Comparison of ENCODE assay signal across 8 mouse cellular contexts in genomic region chr8:90793710-90794109, GRCm38 (mm10). TPM values are rescaled to one million over a fixed set of nuclear protein-coding genes. Genes with fewer than 3 reads are reported as not detected.
A peak's percentile ranks its signal among the peaks of the same experiment; 100 is the strongest.
DNase-seq lines count a peak whose midpoint lies in the region; ATAC-seq and TF ChIP-seq lines count a peak whose summit lies in the region.

No protein-coding gene starts in this region.

- no peaks in the 10 kb centered on the region for H3K27me3 ChIP-seq in liver, postnatal 0 days (ENCODE audit: insufficient read depth, low read length)

- H3K27ac ChIP-seq in liver, postnatal 0 days (ENCODE audit: low read depth): no peak overlapping the region

- ATAC-seq in granulocyte monocyte progenitor cell, adult 5-6 weeks (replicated peaks; ENCODE audit: poor library complexity, severe bottlenecking): peak; percentile 64
- ATAC-seq in liver, postnatal 0 days: no peak

- no peak overlapping the region for H3K4me3 ChIP-seq in liver, postnatal 0 days (ENCODE audit: low read depth, low read length)

- H3K9me3 ChIP-seq in liver, postnatal 0 days (ENCODE audit: low read length): no peaks in the 10 kb centered on the region

- DNase-seq in A20 (ENCODE audit: low read depth, low spot score): peak; percentile 68
- DNase-seq in adrenal gland, adult 18-20 months (ENCODE audit: low spot score in 2 of 2): peak; percentile 64 to 69
- DNase-seq in embryo, embryonic 10.5 days (ENCODE audit: low spot score): peak; percentile 91
- peak; percentile 82 for DNase-seq in kidney, postnatal 14 days
- peak; percentile 71 for DNase-seq in liver, postnatal 0 days
- peak; percentile 78 for DNase-seq in ovary, postnatal 14 days (ENCODE audit: low spot score)
- peak; percentile 75 for DNase-seq in thymus, postnatal 0 days (ENCODE audit: low spot score)

- TF ChIP-seq EP300 in liver, postnatal 0 days (IDR thresholded peaks at IDR 0.05; ENCODE audit: low read depth): no peak

- H3K9ac ChIP-seq in liver, postnatal 0 days (replicated peaks): no peak overlapping the region

- peak; percentile 87 for TF ChIP-seq CTCF in liver, postnatal 0 days (IDR thresholded peaks at IDR 0.05; ENCODE audit: low read depth)

- 7% methylated on average over 3 of the region's 3 CpGs for WGBS in liver, postnatal 0 days (ENCODE audit: insufficient replicate concordance)

- H3K4me2 ChIP-seq in liver, postnatal 0 days (ENCODE audit: low read depth, low read length): no peak overlapping the region

- H3K36me3 ChIP-seq in liver, postnatal 0 days (replicated peaks; ENCODE audit: insufficient read depth, low read length): no peaks in the 10 kb centered on the region

- H3K4me1 ChIP-seq in liver, postnatal 0 days (ENCODE audit: insufficient read depth): 0 out of 2 replicates have a peak, but pooled peaks cover 3% of the 10 kb centered on the region

RNA-seq across cellular contexts. Expression of gene Gm19935, which starts 23.5 kb away (rescaled TPM):
- not detected for total RNA-seq in adrenal gland, adult 18-20 months (2021)
- total RNA-seq in granulocyte monocyte progenitor cell, adult 5-6 weeks (2014; fragmentation: Nextera tagmentation): not detected in 2 replicates
- total RNA-seq in granulocyte monocyte progenitor cell, adult 5-6 weeks (2017): not detected in 2 replicates
- not detected in 2 replicates for polyA plus RNA-seq in liver, postnatal 0 days (2015; fragmentation: Nextera tagmentation; extraction: Ambion mirVana)
- polyA plus RNA-seq in thymus, postnatal 0 days (2015; fragmentation: Nextera tagmentation; extraction: Ambion mirVana): 0.44 and 0.52 TPM in 2 replicates

RNA-seq across cellular contexts. Expression of gene Chd9, which starts 34.4 kb away (rescaled TPM):
- 10 to 100 TPM; 66.8 to 77.4 TPM for total RNA-seq in adrenal gland, adult 18-20 months (2021)
- total RNA-seq in granulocyte monocyte progenitor cell, adult 5-6 weeks (2014; fragmentation: Nextera tagmentation): 108 and 162 TPM in 2 replicates
- total RNA-seq in granulocyte monocyte progenitor cell, adult 5-6 weeks (2017): 55.7 and 75.6 TPM in 2 replicates
- polyA plus RNA-seq in liver, postnatal 0 days (2015; fragmentation: Nextera tagmentation; extraction: Ambion mirVana): 27.2 and 32.2 TPM in 2 replicates
- polyA plus RNA-seq in thymus, postnatal 0 days (2015; fragmentation: Nextera tagmentation; extraction: Ambion mirVana): 148 and 160 TPM in 2 replicates
